Mouse (Mus musculus) forebrain, embryonic 16.5 days (tissue): ENCODE measurements at regions not wholly inside any gene's neighbourhood (a gene's known extent, or its start where the extent isn't known, plus 50 kb on each side); places are given as distances from the start of the nearest gene placed in this dataset.

ENCODE experiments used
- ATAC-seq: fragments of 200-750 bp; cut with Nextera tagmentation; 2 replicates; pipeline ENCODE4 v1.8.0; 2017; ENCODE audit warnings: mild to moderate bottlenecking, moderate library complexity
- H3K27ac ChIP-seq: fragments of 300-500 bp; sonication (generic); 2 replicates; pipeline ENCODE4 v1.5.1; 2014; ENCODE audit warnings: low read length, control low read depth
- H3K27me3 ChIP-seq: fragments of 300-500 bp; sonication (generic); replicated peaks from 2 replicates; pipeline ENCODE4 v1.6.1; 2014; ENCODE audit warnings: low read length; ENCODE audit not compliant: control insufficient read depth, insufficient read depth
- H3K36me3 ChIP-seq: fragments of 300-500 bp; sonication (generic); 2 replicates; pipeline ENCODE4 v1.6.1; 2014; ENCODE audit not compliant: control insufficient read depth, insufficient read depth
- H3K4me1 ChIP-seq: fragments of 300-500 bp; sonication (generic); replicated peaks from 2 replicates; pipeline ENCODE4 v1.6.1; 2014; ENCODE audit warnings: low read length; ENCODE audit not compliant: control insufficient read depth, insufficient read depth
- H3K4me2 ChIP-seq: fragments of 300-500 bp; sonication (generic); 2 replicates; pipeline ENCODE4 v1.6.1; 2014; ENCODE audit warnings: mild to moderate bottlenecking, low read length, control low read depth
- H3K4me3 ChIP-seq: fragments of 300-500 bp; sonication (generic); replicated peaks from 2 replicates; pipeline ENCODE4 v1.5.1; 2014; ENCODE audit warnings: mild to moderate bottlenecking, low read length, control low read depth
- H3K9ac ChIP-seq: fragments of 300-500 bp; sonication (generic); replicated peaks from 2 replicates; pipeline ENCODE4 v1.6.1; 2014; ENCODE audit warnings: low read depth, low read length, control low read depth
- H3K9me3 ChIP-seq: fragments of 300-500 bp; sonication (generic); 2 replicates; pipeline ENCODE4 v1.6.1; 2016; ENCODE audit warnings: low read length; ENCODE audit not compliant: control insufficient read depth
- WGBS: fragments of 180-500 bp; shearing (Covaris S2); extraction: QIAGEN DNeasy Blood & Tissue Kit; methylation state at CpG from one replicate; pipeline ENCODE4 v1.1.7; 2014; 5-methylcytosine and 5-hydroxymethylcytosine counted together

GRCm38 (mm10) chr3:136450986-136451774 is 125.3 kb upstream of the Bank1 start:
- no peaks in the 10 kb centered on the region for H3K9me3 ChIP-seq
- H3K27ac ChIP-seq: no peak overlapping the region
- H3K4me1 ChIP-seq: peaks cover 2% of the 10 kb centered on the region; the same call in 1 of the 2 replicates
- no peak overlapping the region for H3K4me3 ChIP-seq
- ATAC-seq: no peak
- no peaks in the 10 kb centered on the region for H3K36me3 ChIP-seq
- no peaks in the 10 kb centered on the region for H3K27me3 ChIP-seq
- 68% methylated on average over 9 of the region's 9 CpGs for WGBS
- H3K4me2 ChIP-seq: no peak overlapping the region
- no peak overlapping the region for H3K9ac ChIP-seq

- Histone ChIP-seq H3K27me3 (no peaks in the 10 kb centered on the region), H3K9ac (no peak overlapping the region), H3K4me1 (no peaks in the 10 kb centered on the region), H3K27ac (no peak overlapping the region), H3K4me3 (no peak overlapping the region), H3K4me2 (no peak overlapping the region), H3K36me3 (no peaks in the 10 kb centered on the region), H3K9me3 (no peaks in the 10 kb centered on the region)
- WGBS: 93% methylated on average over 2 of the region's 2 CpGs
- ATAC-seq: no peak
Observed at GRCm38 (mm10) chr3:136450361-136450895, 124.6 kb upstream of the Bank1 start.

DNA sequence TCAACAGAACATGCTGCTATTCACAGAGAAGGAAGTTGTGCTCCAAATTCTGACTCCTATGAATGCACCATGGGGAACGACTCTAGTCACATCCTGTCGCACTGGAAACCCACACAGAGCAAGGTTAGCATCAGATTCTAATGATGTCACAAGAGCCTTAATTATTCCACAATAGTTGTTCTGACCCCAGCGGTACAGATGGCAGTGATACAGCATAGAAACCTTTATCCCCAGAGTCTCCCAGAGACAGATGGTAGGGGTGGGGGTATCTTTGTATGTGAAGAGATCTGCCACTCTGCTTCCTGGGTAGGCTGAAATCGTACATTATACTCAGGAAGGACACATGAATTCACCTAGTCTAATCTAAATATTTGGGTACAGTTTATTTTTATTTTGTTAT is 123.5 kb upstream of the Bank1 start:
- no peak for ATAC-seq
- H3K36me3 ChIP-seq: no peaks in the 10 kb centered on the region

GRCm38 (mm10) chr3:136444598-136444997 is 118.7 kb upstream of the Bank1 start:
- H3K4me1 ChIP-seq: no peaks in the 10 kb centered on the region
- 88% methylated on average over 2 of the region's 2 CpGs for WGBS
- H3K27me3 ChIP-seq: no peaks in the 10 kb centered on the region
- H3K36me3 ChIP-seq: no peaks in the 10 kb centered on the region
- no peaks in the 10 kb centered on the region for H3K9me3 ChIP-seq
- no peak overlapping the region for H3K27ac ChIP-seq
- H3K4me2 ChIP-seq: no peak overlapping the region
- no peak overlapping the region for H3K4me3 ChIP-seq
- ATAC-seq: no peak
- H3K9ac ChIP-seq: no peak overlapping the region

More for the DNA sequence above, 123.5 kb upstream of the Bank1 start:
- no peak overlapping the region for H3K4me3 ChIP-seq
- no peak overlapping the region for H3K9ac ChIP-seq
- H3K9me3 ChIP-seq: no peaks in the 10 kb centered on the region
- H3K4me1 ChIP-seq: no peaks in the 10 kb centered on the region
- H3K27ac ChIP-seq: no peak overlapping the region
- 64% methylated on average over 4 of the region's 4 CpGs for WGBS
- no peaks in the 10 kb centered on the region for H3K27me3 ChIP-seq
- no peak overlapping the region for H3K4me2 ChIP-seq

- H3K4me3 ChIP-seq: no peak overlapping the region
- no peak overlapping the region for H3K4me2 ChIP-seq
- no peak overlapping the region for H3K9ac ChIP-seq
- no peaks in the 10 kb centered on the region for H3K9me3 ChIP-seq
- H3K36me3 ChIP-seq: no peaks in the 10 kb centered on the region
- H3K4me1 ChIP-seq: no peaks in the 10 kb centered on the region
- no peaks in the 10 kb centered on the region for H3K27me3 ChIP-seq
- WGBS: 84% methylated on average over 2 of the region's 2 CpGs
- no peak overlapping the region for H3K27ac ChIP-seq
- no peak for ATAC-seq
Observed at GRCm38 (mm10) chr3:136442099-136442498, 116.2 kb upstream of the Bank1 start.

DNA sequence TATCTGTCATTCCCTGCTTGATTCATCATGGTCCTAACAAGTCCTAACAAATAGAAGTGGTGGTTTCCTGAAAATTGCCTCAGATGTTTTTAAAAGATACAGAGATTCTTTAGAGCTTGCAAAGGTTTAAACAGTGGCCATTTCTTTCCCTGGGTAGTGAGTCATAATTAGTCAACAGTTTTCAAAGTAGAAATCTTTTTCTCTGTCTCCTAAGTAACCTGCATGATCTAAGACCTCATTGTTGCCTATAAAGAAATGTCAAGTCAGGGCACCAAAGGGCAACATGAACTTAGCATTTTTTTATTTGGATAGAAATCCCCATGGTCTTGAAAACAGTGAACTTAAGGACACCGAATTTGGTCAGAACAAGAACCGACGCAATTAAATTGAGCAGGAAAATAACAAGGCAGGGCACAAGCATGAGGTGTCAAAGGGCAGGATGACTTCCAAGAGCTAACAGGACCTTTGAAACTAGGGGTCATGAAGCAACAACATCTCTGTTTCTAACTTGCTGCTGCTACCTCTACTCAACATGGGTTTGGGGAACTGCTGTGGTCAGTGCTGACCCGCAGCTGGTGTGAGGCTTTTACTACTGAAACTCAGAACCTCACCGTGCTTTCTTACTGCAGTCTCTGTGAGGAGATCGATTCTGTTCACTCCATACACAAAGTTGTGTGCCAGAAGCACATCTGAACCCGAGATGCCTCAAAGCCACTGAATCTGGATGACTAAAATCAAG is 114.2 kb upstream of the Bank1 start:
- no peak overlapping the region for H3K4me2 ChIP-seq
- H3K27me3 ChIP-seq: no peaks in the 10 kb centered on the region
- H3K36me3 ChIP-seq: no peaks in the 10 kb centered on the region
- H3K4me1 ChIP-seq: no peaks in the 10 kb centered on the region
- no peak overlapping the region for H3K9ac ChIP-seq
- WGBS: 85% methylated on average over 7 of the region's 7 CpGs
- ATAC-seq: no peak
- H3K4me3 ChIP-seq: no peak overlapping the region
- H3K9me3 ChIP-seq: no peaks in the 10 kb centered on the region
- H3K27ac ChIP-seq: no peak overlapping the region

DNA sequence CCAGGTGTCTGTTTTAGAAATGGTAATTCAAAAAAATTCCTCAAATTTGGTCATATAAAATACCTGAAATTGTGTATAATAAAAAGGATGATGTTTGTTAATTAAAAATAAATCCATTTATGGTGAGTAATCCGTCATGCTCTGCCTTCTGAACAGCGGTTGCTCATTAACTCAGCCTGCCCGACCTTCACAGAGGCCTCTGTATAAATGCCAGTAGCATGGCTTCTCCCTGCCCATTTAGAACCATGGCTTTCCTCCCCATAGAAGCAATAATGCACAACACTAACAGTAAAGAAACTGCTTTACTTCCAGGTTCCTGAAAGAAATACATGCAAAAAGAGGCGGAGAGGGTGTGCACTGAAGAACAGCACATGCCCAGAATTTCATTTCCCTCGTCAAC is 113.5 kb upstream of the Bank1 start:
- no peak overlapping the region for H3K9ac ChIP-seq
- H3K27ac ChIP-seq: no peak overlapping the region
- no peaks in the 10 kb centered on the region for H3K9me3 ChIP-seq
- no peak overlapping the region for H3K4me3 ChIP-seq
- 75% methylated on average over 5 of the region's 5 CpGs for WGBS
- H3K4me2 ChIP-seq: no peak overlapping the region
- H3K4me1 ChIP-seq: no peaks in the 10 kb centered on the region
- no peak for ATAC-seq
- no peaks in the 10 kb centered on the region for H3K36me3 ChIP-seq
- no peaks in the 10 kb centered on the region for H3K27me3 ChIP-seq

DNA sequence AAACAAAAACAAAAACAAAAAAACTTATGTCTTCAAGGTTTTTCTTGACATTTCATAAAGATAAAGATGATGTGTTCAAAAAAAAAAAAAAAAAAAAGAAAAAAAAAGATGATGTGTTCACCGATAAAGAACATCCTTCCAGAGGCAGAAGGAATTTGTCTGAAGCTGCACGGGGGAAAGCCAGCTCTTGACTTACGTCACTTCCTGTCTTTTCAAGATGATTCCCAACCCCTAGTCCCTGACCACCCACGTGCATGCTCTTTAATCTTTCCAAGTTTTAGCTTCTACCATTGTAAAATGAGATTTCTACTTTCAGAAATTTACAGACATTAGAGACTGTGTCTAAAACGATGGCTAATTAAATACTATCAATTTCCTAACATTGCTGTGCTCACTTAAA is 108.5 kb upstream of the Bank1 start:
- H3K4me2 ChIP-seq: no peak overlapping the region
- H3K9me3 ChIP-seq: no peaks in the 10 kb centered on the region
- no peak overlapping the region for H3K9ac ChIP-seq
- no peak overlapping the region for H3K4me3 ChIP-seq
- 85% methylated on average over 5 of the region's 5 CpGs for WGBS
- ATAC-seq: no peak
- H3K4me1 ChIP-seq: no peaks in the 10 kb centered on the region
- no peaks in the 10 kb centered on the region for H3K27me3 ChIP-seq
- no peak overlapping the region for H3K27ac ChIP-seq
- no peaks in the 10 kb centered on the region for H3K36me3 ChIP-seq

GRCm38 (mm10) chr3:136432072-136432471 is 106.2 kb upstream of the Bank1 start:
- no peak overlapping the region for H3K4me3 ChIP-seq
- H3K27me3 ChIP-seq: no peaks in the 10 kb centered on the region
- 91% methylated on average over 3 of the region's 3 CpGs for WGBS
- no peaks in the 10 kb centered on the region for H3K36me3 ChIP-seq
- no peak for ATAC-seq
- H3K9me3 ChIP-seq: no peaks in the 10 kb centered on the region
- H3K4me2 ChIP-seq: no peak overlapping the region
- no peak overlapping the region for H3K27ac ChIP-seq
- no peaks in the 10 kb centered on the region for H3K4me1 ChIP-seq
- no peak overlapping the region for H3K9ac ChIP-seq
